Mouse (Mus musculus) layer of hippocampus, adult 18-20 months (tissue): ENCODE results near the gene Gm21973. TPM values are rescaled to one million over a fixed set of nuclear protein-coding genes. Genes with fewer than 3 reads are reported as not detected.
A peak's percentile ranks its signal among the peaks of the same experiment; 100 is the strongest.

Experiments used
- DNase-seq, 2 experiments: peaks; one replicate each; pipeline ENCODE4 v3.0.0; 2022; ENCODE audit warnings: low spot score in 2 of 2
- long read RNA-seq: library from polyadenylated mRNA; stranded (forward); transcript quantifications from one replicate; pipeline ENCODE4 v2.0.0, GENCODE M21; 2021
- total RNA-seq, 2 experiments: library from RNA; stranded (reverse); gene quantifications; 2 replicates each; pipeline ENCODE4 v1.2.3; 2021

Gene Gm21973
- not detected for total RNA-seq
- long read RNA-seq: 0 reads

DNA sequence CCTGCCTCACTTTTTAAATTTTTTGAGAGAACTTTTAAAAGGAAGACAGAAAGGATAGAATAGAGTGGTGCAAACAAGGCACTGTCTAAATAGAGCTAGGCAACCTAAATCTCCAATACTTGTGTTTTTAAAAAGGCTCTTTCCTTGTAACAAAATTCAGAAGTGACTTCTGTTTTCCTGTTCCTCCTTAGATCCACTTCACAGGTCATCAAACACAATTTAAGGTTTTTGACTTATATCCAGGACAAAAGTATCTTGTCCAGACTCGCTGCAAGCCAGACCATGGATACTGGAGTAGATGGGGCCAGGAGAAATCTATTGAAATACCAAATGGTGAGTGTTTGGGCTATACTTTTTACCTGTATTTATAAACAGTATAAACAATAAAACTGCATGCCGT lies at the start of gene Gm21973:
Gm21973 (plus strand) TSS at position 301 of the 400 bp plus-strand sequence.
- DNase-seq: no peak

DNA sequence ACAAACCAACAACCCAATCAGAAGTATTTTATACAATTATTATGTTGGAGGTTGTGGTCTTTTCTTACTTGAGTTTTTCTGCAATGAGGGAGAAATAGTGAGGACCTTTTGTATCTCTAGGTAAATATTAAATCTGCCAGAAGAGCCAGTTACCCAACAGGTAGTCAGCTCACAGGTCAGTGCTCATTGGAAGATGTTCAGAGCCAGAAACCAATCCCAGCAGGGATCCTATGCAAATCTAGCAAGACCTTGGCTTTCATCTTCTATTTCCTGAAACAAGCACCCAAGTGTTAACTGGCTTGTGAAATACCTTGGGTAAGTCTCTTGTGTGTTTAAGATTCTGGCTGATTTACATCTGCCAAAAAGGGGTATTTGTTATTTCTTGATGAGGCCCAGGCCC lies 48.8 kb upstream of the Gm21973 start:
- no peak for DNase-seq

DNA sequence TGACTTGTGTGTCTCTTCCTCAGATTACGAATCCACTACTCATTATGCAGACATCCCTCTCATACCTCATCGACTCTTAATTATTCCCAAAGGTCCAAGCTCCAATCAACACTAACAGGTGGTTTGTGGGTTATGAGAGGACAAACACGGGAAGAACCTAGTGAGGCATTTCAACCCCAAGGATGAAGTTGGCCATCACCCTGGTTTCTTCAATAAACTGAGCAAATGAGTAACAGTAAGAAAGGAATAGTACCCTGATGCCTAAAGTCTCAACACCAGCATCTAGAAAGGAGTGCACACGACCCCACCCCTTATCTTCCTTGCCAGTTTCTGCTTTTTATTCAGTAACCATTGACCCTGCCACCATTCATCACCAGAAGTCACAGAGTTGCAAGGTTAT lies 47.7 kb upstream of the Gm21973 start:
- DNase-seq: no peak

DNA sequence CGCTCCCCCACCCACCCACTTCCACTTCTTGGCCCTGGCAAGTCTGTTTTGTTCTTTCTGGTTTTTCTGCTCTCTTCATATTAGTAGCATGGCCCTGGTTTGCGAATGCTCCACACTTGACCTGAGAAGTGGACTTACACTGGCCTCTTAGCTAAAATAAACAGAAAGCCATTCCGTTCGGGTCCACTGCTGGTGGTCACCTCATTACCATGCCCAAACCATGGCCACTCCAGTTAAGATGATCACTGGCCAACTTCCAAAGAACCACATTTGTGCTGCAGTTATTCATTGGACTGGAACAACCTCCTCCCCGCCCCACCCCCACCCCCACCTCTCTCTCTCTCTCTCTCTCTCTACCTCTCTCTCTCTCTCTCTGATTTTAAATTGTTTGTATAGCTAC lies 43.6 kb upstream of the Gm21973 start:
- DNase-seq: no peak

DNA sequence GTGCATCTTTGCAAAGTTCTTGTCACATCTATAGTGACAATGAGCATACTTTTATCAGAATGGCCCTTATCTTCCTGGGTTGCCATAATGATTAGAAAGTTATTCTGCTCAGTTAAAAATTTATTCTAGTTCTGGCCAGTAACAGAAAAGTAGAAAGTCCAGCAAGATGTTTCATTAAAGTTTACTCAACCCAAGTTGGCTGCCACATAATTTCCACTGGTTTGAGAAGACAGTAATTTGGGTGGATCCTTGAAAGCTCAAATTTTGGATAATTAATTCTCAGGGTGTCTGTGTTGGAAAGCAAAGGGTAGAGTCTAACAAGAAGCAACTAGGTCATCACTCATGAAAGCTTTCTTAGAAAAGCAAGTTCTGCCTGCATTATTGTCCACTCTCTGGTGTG lies 41.5 kb upstream of the Gm21973 start:
- DNase-seq: no peak

DNA sequence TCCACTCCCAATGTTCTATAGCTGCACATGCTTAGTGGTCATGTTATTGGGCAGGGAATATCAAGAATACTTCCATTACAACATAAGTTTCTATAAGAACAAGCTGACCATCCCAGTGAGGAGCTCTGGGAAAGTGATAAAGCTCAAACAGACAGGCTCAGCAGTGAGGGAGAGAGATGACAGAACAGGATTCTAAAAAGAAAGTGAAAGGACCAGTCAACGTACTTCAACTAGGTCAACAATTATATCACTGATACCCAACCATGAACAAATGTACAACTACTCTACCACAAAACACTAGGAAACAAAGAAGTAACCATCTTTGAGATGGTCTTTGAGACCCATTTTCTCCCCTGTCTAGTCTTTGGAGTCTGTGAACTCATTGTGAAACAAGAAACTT lies 28.6 kb upstream of the Gm21973 start:
- no peak for DNase-seq

DNA sequence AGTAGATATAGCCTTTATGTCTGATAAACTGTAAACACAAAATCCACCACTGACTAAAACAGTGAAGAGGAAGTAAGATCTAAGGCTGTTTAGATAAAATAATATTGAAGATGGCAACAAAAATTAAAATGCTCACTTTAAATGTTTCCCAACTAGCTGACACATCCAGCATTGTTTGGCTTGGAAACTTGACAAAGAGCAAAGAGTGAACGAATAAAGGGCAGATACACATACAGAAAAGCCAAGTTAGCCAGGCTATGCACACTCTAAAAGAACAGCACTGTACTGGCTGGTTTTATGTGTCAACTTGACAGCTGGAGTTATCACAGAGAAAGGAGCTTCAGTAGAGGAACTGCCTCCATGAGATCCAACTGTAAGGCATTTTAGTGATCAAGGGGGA lies 27.1 kb upstream of the Gm21973 start:
- DNase-seq: no peak

DNA sequence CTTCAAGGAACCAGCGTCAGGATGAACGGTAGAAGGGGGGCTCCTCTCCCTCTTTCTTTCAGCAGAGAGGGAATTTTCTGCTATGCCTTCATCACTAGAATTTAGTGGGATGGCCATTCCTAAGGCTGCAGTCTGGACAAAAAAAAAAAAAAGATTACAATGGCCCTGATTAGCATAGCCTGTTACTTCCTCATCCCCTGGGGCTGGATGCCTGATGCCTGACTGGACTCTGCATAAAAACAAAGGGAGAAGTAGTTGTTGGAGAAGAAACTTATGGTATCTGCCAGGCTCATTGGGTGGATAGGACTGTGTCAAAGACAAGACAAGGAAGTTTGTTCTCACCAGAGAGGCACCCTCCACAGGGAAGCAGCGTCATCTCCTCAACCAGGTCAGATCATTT lies 25.7 kb upstream of the Gm21973 start:
- DNase-seq: no peak

DNA sequence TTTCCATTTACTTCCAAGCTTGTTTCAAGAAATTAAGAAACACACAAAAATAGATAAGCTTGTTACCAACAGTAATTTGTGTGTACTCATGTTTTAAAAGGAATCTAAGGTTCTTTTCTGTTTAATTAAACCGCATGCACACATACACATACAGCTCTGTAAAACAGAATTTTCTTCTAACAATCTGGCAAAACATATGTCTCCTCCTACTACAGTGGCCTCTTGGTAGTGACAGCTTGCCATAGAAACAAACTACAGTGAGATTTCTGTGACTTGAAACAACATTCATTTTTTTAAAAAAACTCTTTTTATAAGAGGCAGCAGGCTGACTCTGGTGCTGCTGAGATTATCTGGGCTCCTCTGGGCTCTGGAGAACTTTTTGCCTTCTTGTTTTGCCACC lies 18.7 kb upstream of the Gm21973 start:
- DNase-seq: peak; percentile 9 to 65

DNA sequence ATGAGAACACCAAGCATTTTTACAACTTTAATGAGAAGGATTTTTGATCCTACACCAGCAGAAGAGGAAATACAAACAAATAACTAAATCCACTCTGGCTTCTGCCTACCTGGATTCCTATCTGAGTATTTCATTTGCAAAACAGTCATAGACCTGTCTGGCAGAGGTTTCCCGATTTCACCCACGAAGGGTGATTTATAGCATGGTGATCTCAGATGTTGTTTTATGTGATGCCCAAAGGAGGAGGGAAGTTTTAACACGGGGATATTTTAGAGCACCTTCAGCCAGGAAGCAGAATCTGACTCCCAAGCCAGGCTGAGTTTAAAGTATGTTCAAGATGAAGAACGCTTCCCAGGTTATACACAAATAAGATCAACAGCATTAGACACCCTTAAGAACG lies 13.4 kb upstream of the Gm21973 start:
- no peak for DNase-seq

DNA sequence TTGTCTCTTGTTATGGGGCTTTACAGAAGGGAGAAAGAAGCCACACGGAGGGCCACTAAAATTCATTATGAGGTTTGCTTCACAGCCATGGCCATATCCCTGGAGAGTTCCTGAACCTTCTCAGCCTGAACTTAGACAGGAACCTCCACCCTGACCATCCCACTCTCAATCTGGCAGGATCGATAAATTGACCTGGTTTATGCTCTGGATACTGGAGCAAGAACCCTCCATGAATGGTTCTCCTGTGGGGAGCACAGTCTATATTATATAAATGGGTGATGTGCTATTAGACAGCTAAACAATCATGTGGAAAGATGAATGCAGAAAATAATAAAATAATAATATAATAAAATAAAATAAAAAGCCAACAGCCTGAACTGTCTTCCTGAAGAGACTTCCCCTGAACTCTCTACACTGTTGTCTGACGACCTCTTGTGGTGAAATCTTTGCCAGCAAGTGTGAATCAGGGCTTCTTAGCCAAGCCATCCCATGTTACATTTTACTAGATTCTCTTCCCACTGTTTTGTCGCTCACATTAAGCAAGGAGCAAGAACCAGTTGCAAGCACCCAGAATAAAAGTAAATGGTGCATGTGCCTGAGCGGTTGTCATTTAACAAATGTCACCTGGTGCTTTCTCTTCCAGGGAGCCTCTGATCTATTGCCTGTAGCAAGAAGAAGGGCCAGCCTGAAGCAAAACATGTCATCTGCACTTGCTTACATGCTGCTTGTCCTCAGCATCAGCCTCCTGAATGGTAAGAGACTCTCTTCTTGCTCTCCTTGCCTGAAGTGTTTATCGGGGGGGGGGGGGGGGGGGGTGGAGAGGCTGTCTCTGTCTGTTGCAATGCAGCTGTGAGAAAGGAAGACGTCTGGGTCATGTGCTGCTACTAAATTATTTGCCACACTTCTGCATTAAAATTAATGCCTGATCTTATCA lies 11.4 kb upstream of the Gm21973 start:
- peak; percentile 58 to 88 for DNase-seq

DNA sequence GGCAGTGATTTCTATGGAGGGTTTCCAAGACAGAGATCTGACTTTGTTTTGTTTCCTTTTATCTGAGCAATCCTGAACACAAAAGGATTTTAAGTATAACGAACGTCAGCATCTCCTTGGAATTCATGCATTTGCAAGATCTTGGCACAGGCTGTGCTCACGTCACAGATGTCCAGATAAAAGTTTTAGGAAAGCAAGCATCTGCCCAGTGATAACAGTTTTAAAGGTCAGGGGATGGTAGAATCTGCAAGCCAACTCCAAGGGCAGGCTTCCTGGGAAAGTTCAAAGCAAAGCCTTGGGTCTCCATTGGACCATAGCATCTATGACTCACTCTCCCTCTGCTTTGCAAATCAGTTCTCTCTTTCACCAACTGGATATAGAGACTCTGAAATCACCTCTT lies 5.4 kb downstream of the Gm21973 start:
- DNase-seq: no peak

DNA sequence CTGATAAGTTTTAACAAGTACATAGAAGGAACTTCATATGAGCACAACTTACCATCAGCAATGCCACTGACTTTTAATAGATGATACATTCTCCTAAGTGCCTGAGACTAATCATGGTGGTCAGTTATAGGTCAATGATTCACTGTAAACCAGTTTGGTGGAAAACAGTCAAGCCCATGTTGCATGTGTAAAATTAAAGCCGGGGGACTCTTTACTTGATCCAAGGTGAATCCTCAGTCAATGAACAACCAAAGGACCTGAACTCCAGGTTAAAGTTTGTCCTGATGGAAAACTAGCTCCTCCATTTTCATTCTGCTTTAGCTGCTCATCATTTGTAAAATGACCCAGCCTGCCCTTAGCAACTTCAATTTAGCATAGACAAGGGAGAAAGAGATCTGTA lies 7.4 kb downstream of the Gm21973 start:
- no peak for DNase-seq

DNA sequence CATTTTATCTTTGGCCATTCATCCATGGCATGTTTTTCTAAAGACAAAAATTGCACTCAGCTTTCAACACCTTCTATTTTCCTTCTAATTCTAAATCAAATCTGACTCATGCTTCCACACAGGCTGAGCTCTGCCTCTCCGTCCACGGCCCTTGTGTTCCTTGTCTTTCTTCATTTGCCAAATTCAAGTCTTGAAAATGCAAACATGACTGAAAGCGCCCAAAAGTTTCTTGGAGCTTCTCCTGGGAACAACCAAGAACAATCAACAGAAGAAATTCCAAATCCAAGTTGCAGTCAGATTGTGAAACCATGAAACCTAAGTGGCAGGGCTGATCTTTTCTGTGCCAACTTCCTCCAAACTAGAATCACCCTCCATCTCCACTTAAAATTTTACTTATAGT lies 13.4 kb downstream of the Gm21973 start:
- no peak for DNase-seq

DNA sequence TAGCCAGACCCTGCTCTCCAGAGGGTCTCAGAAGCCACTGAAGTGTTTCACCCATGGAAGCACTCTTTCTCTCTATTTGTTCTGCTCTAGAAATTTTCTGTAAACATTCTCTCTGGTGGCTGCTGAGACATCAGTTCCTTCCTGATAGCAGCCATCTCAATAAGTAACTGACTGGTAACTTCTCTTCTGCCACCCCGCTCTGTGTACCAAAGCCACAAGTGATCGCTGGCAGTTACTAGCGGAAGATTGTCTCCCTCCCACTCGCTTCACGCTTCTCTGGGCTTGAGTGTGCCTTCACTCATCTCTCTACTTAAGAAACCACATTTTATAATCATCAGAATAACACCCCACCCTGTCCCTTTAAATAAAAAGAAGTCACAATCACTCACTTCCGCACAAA lies 21.9 kb downstream of the Gm21973 start:
- no peak for DNase-seq

DNA sequence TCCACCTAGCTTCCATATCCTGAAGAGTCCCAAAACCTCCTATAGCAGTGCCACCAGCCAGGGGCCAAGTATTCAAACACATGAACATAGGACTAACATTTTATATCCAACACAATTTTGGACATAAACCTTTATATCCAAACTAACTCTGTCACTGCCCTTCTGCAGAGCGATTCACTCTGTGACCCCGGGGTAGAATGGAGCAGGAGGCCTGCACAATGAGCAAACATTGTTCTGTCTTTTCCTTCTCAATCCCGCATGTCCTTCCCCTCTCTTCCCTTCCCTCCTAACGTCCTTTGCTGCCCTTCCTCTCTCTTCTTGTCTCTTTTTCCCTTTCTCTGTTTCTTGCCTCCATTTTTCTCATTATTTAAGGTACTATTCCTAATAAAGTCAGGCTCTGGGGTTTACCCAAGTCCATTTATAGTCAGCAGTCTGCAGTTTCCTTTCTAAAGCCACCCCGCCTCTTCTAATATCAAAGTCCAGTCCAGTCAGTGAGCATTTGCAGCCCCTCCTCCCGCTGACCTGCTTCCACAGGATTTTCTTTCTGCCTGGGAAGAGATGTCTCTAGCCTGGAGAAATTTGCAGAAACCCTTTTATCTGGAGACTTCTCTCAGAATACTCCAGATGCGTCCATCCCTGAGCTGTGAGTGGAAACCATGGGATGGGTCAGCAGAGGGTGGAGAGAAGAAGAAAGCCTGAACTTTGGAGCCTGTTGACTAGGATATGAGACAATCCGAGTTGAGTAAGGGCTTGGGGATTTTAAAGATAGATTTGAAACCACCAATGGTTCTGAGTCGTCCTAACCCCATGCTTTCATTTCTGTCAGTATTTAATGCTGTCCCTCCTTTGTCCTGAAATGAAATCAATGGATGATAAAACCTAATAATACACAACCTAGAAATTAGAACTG lies 33.1 kb downstream of the Gm21973 start, which contains the start of gene Agxt2:
Agxt2 (plus strand) TSS at position 494 of the 910 bp plus-strand sequence.
- no peak for DNase-seq

DNA sequence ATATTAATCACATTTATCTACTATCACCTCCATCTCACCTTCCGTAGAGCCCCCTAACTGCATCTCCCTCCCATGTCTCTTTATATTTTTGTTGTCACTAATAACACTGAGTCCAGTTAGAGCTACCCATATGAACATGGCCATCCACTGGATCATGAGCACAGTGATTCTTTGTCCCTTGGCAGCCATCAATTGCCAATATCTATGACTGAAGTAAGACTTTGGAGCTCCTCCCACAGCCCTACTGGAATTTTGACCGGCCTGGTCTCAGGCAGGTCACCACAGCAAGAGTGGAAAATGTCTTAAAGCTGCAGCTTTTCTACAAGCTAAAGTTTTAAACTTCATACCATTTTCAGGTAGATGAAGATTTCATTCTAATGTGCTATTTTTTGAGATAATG lies 41.2 kb downstream of the Gm21973 start:
- no peak for DNase-seq

DNA sequence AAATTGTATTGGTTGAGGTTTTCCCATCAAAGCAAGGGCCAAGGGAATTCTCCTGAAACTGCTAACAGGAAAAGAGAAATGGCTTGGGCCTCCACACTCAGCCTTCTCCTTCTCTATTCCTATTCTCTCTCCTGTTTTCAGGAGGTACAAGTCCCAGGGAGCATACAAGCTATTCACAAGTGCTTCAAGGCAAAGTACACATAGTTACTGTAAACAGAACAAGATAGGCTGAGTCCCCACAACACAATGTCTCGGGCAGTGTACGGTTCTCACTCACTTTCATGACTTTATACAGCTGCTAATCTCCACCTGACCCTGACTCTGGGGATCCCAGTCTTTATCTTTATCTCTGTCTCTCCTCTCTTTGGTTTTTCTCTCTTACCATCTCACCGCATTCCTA lies 50.2 kb downstream of the Gm21973 start:
- DNase-seq: no peak

DNA sequence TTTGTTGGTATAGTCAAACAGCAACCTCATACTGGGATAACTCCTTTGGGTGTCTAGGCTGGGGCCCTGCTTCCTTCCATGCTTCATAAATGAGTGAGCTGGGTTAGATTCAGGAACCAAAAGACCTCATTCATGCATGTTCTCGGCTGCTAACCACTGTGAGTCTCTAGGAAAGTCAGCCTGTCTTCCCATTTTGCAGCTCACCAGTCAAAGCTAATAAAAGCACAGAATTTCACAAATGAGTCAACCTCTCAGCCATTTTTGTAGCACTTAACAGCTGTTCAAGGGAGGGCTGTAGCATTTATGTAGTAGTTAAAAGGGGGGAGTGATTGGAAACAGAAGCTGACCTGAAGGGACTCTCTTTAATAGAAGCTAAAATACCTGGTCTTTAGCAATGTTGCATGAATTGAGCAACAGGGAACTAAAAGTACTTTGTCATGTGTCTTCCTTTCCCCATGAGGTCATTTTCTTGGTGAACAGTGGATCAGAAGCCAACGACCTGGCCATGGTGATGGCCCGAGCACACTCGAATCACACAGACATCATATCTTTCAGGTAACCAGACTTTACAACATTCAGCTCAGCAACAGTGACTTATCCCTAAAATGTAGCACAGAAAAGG lies 53.3 kb downstream of the Gm21973 start:
- no peak for DNase-seq

DNA sequence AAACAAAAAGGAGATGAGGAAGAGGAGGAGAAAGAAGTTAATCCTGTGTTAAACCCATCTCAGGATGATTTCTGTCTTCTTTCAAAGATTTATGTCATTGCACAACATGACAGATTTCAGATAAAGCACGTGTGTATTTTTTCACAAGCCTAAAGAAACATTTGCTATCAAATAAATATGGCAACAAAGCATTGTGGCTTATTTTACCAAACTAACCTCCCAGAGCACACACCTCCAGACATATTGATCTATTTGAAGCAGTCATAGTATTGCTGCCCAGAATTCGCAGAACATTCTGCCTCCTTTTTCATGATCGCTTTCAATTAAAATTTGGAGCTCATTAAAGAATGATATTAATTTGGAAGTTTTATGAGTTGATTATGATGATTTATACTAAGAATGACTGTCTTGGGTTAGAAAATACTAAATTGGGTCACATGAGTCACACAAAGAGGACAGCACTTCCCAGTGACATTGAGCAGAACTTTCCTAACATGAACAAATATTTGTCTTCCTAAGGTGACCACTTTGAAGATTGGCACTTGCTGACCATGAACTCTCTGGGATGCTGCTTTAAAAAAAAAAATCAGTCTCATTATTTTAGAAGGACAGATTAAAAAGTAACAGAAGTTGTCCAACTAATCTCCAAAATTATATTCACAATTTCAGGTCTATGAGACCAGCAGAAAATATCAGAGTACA lies 54.7 kb downstream of the Gm21973 start:
- DNase-seq: no peak

DNA sequence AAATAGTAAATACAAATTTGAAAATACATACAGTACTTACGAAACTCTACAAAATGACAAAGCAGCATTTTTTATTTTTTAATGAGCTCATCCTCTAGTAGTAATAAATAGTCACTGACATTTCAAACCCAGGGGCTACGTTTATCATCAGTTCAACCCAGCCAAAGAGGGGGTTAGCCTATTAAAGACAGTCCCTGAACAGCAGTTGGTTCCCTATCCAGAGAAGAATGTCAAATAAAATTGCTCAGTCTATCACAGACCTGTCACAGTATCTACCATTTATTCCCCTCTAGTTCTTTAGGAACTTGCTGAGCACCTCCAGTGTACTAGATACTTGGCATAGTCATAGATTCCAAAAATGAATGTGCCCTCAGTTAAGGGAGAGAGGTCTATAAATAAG lies 62.1 kb downstream of the Gm21973 start:
- no peak for DNase-seq
